Mouse (Mus musculus) embryonic facial prominence, embryonic 12.5 days (tissue): ENCODE measurements around the gene Scly. TPM values are rescaled to one million over a fixed set of nuclear protein-coding genes. Genes with fewer than 3 reads are reported as not detected.
A peak's percentile ranks its signal among the peaks of the same experiment; 100 is the strongest.

Source experiments
- ATAC-seq: fragments of 200-750 bp; cut with Nextera tagmentation; 2 replicates; pipeline ENCODE4 v1.8.0; 2017; ENCODE audit not compliant: insufficient number of reproducible peaks, insufficient read depth, low FRiP score, low TSS enrichment
- H3K27ac ChIP-seq: fragments of 300-500 bp; sonication (generic); 2 replicates; pipeline ENCODE4 v1.5.1; 2016; ENCODE audit warnings: mild to moderate bottlenecking
- H3K27me3 ChIP-seq: fragments of 300-500 bp; sonication (generic); 2 replicates; pipeline ENCODE4 v1.6.1; 2016; ENCODE audit warnings: mild to moderate bottlenecking, moderate library complexity
- H3K36me3 ChIP-seq: fragments of 300-500 bp; sonication (generic); 2 replicates; pipeline ENCODE4 v1.6.1; 2016; ENCODE audit warnings: mild to moderate bottlenecking
- H3K4me1 ChIP-seq: fragments of 300-500 bp; sonication (generic); 2 replicates; pipeline ENCODE4 v1.6.1; 2016
- H3K4me2 ChIP-seq: fragments of 300-500 bp; sonication (generic); replicated peaks from 2 replicates; pipeline ENCODE4 v1.6.1; 2016; ENCODE audit warnings: mild to moderate bottlenecking, moderate library complexity
- H3K4me3 ChIP-seq: fragments of 300-500 bp; sonication (generic); 2 replicates; pipeline ENCODE4 v1.5.1; 2016; ENCODE audit warnings: mild to moderate bottlenecking
- H3K9ac ChIP-seq: fragments of 300-500 bp; sonication (generic); 2 replicates; pipeline ENCODE4 v1.6.1; 2016; ENCODE audit warnings: mild to moderate bottlenecking, moderate library complexity
- H3K9me3 ChIP-seq: fragments of 300-500 bp; sonication (generic); 2 replicates; pipeline ENCODE4 v1.6.1; 2016; ENCODE audit warnings: mild to moderate bottlenecking, moderate library complexity
- WGBS: fragments of 180-500 bp; shearing (Covaris S2); methylation state at CpG from one replicate; pipeline ENCODE4 v1.1.7; 2016; 5-methylcytosine and 5-hydroxymethylcytosine counted together
- polyA plus RNA-seq: library from polyadenylated mRNA; unstranded; fragments of >200 nt; fragmentation: Nextera tagmentation; extraction: Ambion mirVana; gene quantifications from 2 replicates; pipeline ENCODE4 v1.2.1, GENCODE M21; 2016

Scly gene
- polyA plus RNA-seq, 1 experiment from 2014 or later: 14.2 TPM

GRCm38 (mm10) chr1:91337355-91337754 is 39.2 kb downstream of the Scly start:
- Histone ChIP-seq H3K27me3 (peaks cover 14% of the 10 kb centered on the region), H3K27ac (no peak overlapping the region), H3K4me2 (no peak overlapping the region), H3K9ac (no peak overlapping the region), H3K36me3 (no peaks in the 10 kb centered on the region), H3K9me3 (no peaks in the 10 kb centered on the region), H3K4me3 (no peak overlapping the region), H3K4me1 (0 out of 2 replicates have a peak, but pooled peaks cover 3% of the 10 kb centered on the region)
- WGBS: 85% methylated on average over 7 of the region's 7 CpGs
- no peak for ATAC-seq

- 86% methylated on average over 3 of the region's 3 CpGs for WGBS
- ATAC-seq: no peak
- H3K27me3 ChIP-seq: peaks cover 61% of the 10 kb centered on the region
Measured at GRCm38 (mm10) chr1:91344001-91344400, 45.9 kb downstream of the Scly start.

GRCm38 (mm10) chr1:91344921-91345685 is 47.0 kb downstream of the Scly start:
- Histone ChIP-seq H3K4me1 (peaks cover 10% of the 10 kb centered on the region), H3K36me3 (no peaks in the 10 kb centered on the region), H3K27ac (no peak overlapping the region), H3K9me3 (no peaks in the 10 kb centered on the region), H3K27me3 (peaks cover 61% of the 10 kb centered on the region), H3K9ac (no peak overlapping the region), H3K4me3 (peak overlapping the region; percentile 31), H3K4me2 (peak overlapping the region; percentile 56)
- no peak for ATAC-seq
- 4% methylated on average over 67 of the region's 68 CpGs for WGBS

More at GRCm38 (mm10) chr1:91344001-91344400, 45.9 kb downstream of the Scly start:
- no peaks in the 10 kb centered on the region for H3K9me3 ChIP-seq
- H3K36me3 ChIP-seq: no peaks in the 10 kb centered on the region
- no peak overlapping the region for H3K27ac ChIP-seq
- H3K9ac ChIP-seq: no peak overlapping the region
- no peak overlapping the region for H3K4me2 ChIP-seq
- no peak overlapping the region for H3K4me3 ChIP-seq
- H3K4me1 ChIP-seq: peaks cover 10% of the 10 kb centered on the region

- Histone ChIP-seq H3K4me1 (peaks cover 10% of the 10 kb centered on the region), H3K9ac (no peak overlapping the region), H3K4me3 (no peak overlapping the region), H3K27ac (no peak overlapping the region), H3K36me3 (no peaks in the 10 kb centered on the region), H3K4me2 (no peak overlapping the region), H3K9me3 (no peaks in the 10 kb centered on the region), H3K27me3 (peaks cover 51% of the 10 kb centered on the region)
- 34% methylated on average over 3 of the region's 3 CpGs for WGBS
- ATAC-seq: no peak
Measured at GRCm38 (mm10) chr1:91346892-91347291, 48.8 kb downstream of the Scly start.

- H3K4me2 ChIP-seq: no peak within 1 kb of the TSS
- H3K4me3 ChIP-seq: no peak within 1 kb of the TSS
- no peak within 1 kb of the TSS for H3K27ac ChIP-seq
- no peak for ATAC-seq
- H3K9ac ChIP-seq: no peak within 1 kb of the TSS
- no peaks in the 10 kb centered on the region for H3K36me3 ChIP-seq
- H3K9me3 ChIP-seq: no peaks in the 10 kb centered on the region
- peaks cover 12% of the 10 kb centered on the region for H3K27me3 ChIP-seq
- H3K4me1 ChIP-seq: no peaks in the 10 kb centered on the region
- WGBS: 59% methylated on average over 4 of the region's 4 CpGs
Measured at GRCm38 (mm10) chr1:91350841-91351240, 52.7 kb downstream of the Scly start, which contains the start of gene Klhl30. Gene Klhl30, plus strand, starts transcription at chr1:91351016.

GRCm38 (mm10) chr1:91351249-91351648 is 53.1 kb downstream of the Scly start:
- Histone ChIP-seq H3K4me1 (no peaks in the 10 kb centered on the region), H3K9ac (no peak overlapping the region), H3K27ac (no peak overlapping the region), H3K4me3 (no peak overlapping the region), H3K36me3 (no peaks in the 10 kb centered on the region), H3K27me3 (peaks cover 8% of the 10 kb centered on the region), H3K4me2 (no peak overlapping the region), H3K9me3 (no peaks in the 10 kb centered on the region)
- ATAC-seq: no peak
- 66% methylated on average over 3 of the region's 3 CpGs for WGBS

GRCm38 (mm10) chr1:91352277-91352676 is 54.1 kb downstream of the Scly start:
- no peak overlapping the region for H3K9ac ChIP-seq
- H3K27me3 ChIP-seq: no peaks in the 10 kb centered on the region
- WGBS: 84% methylated on average over 2 of the region's 2 CpGs
- no peak overlapping the region for H3K4me3 ChIP-seq
- H3K27ac ChIP-seq: no peak overlapping the region
- H3K9me3 ChIP-seq: no peaks in the 10 kb centered on the region
- no peaks in the 10 kb centered on the region for H3K36me3 ChIP-seq
- H3K4me1 ChIP-seq: no peaks in the 10 kb centered on the region
- no peak for ATAC-seq
- no peak overlapping the region for H3K4me2 ChIP-seq

- Histone ChIP-seq H3K4me1 (no peaks in the 10 kb centered on the region), H3K27ac (no peak overlapping the region), H3K4me2 (no peak overlapping the region), H3K9ac (no peak overlapping the region), H3K36me3 (no peaks in the 10 kb centered on the region), H3K9me3 (no peaks in the 10 kb centered on the region), H3K4me3 (no peak overlapping the region), H3K27me3 (no peaks in the 10 kb centered on the region)
- ATAC-seq: no peak
- WGBS: 84% methylated on average over 11 of the region's 11 CpGs
Measured at GRCm38 (mm10) chr1:91356105-91356504, 58.0 kb downstream of the Scly start.

- no peak for ATAC-seq
- H3K9me3 ChIP-seq: no peaks in the 10 kb centered on the region
- no peak overlapping the region for H3K27ac ChIP-seq
- peaks cover 9% of the 10 kb centered on the region; the same call in 1 of the 2 replicates for H3K4me1 ChIP-seq
- H3K36me3 ChIP-seq: no peaks in the 10 kb centered on the region
- no peak overlapping the region for H3K4me3 ChIP-seq
- no peak overlapping the region for H3K9ac ChIP-seq
- H3K27me3 ChIP-seq: 0 out of 2 replicates have a peak, but pooled peaks cover 10% of the 10 kb centered on the region
- 75% methylated on average over 5 of the region's 5 CpGs for WGBS
- no peak overlapping the region for H3K4me2 ChIP-seq
Measured at GRCm38 (mm10) chr1:91362113-91362512, 64.0 kb downstream of the Scly start.

- 88% methylated on average over 16 of the region's 16 CpGs for WGBS
Measured at GRCm38 (mm10) chr1:91364822-91365644, 66.9 kb downstream of the Scly start.

GRCm38 (mm10) chr1:91365816-91366214 is 67.7 kb downstream of the Scly start:
- Histone ChIP-seq H3K4me3 (peak overlapping the region; percentile 42), H3K9ac (peak overlapping the region; percentile 68; the same call in 1 of the 2 replicates), H3K27ac (no peak overlapping the region), H3K9me3 (no peaks in the 10 kb centered on the region), H3K4me1 (peaks cover 9% of the 10 kb centered on the region; the same call in 1 of the 2 replicates), H3K4me2 (peak overlapping the region; percentile 87), H3K27me3 (0 out of 2 replicates have a peak, but pooled peaks cover 10% of the 10 kb centered on the region), H3K36me3 (peaks cover 10% of the 10 kb centered on the region)
- no peak for ATAC-seq
- 24% methylated on average over 8 of the region's 8 CpGs for WGBS

More at GRCm38 (mm10) chr1:91364822-91365644, 66.9 kb downstream of the Scly start:
- peaks cover 9% of the 10 kb centered on the region; the same call in 1 of the 2 replicates for H3K4me1 ChIP-seq
- no peak overlapping the region for H3K27ac ChIP-seq
- H3K9ac ChIP-seq: no peak overlapping the region
- no peak for ATAC-seq
- no peak overlapping the region for H3K4me2 ChIP-seq
- H3K4me3 ChIP-seq: no peak overlapping the region
- peaks cover 5% of the 10 kb centered on the region for H3K36me3 ChIP-seq
- 0 out of 2 replicates have a peak, but pooled peaks cover 10% of the 10 kb centered on the region for H3K27me3 ChIP-seq
- no peaks in the 10 kb centered on the region for H3K9me3 ChIP-seq
